Mouse (Mus musculus): ENCODE data around the gene Tescl.

Gene Tescl

DNA sequence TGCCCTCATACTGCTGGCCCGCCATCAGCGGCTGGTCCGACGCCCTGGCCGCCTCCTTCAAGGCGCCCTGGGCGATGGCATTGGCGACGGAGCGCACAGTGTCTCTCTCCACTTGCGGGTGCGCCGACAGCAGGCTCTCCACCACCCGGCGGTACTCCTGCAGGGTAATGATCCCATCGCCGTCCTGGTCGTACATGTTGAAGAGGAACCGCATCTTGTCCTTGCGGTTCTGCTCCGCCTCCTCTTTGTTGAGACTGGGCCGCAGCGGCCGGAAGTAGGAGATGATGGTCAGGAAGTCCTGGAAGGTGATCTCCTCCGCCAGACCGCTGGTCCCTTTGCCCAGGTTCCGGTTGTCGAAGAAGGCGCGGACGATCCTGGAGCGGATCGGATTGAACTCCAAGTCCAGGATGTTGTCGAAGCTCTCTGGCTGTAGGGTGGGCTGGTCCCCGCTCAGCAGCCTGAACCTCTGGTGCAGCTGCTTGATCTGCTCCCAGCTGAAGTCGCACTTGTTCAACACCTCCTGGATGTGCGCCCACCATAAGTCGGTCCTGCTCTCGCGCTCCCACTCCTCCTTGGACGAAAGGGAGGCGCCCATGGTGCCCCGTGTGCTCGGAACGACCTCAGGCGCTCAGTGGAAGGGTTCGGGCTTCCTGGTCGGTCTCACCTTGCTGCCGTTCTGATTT, at the start of gene Tescl:
Gene Tescl (minus strand): TSS at position 633 of the 683 bp plus-strand sequence.
- TF ChIP-seq GATA4 (IDR thresholded peaks at IDR 0.05; ENCODE audit: insufficient replicate concordance, low read length), result no peak

DNA sequence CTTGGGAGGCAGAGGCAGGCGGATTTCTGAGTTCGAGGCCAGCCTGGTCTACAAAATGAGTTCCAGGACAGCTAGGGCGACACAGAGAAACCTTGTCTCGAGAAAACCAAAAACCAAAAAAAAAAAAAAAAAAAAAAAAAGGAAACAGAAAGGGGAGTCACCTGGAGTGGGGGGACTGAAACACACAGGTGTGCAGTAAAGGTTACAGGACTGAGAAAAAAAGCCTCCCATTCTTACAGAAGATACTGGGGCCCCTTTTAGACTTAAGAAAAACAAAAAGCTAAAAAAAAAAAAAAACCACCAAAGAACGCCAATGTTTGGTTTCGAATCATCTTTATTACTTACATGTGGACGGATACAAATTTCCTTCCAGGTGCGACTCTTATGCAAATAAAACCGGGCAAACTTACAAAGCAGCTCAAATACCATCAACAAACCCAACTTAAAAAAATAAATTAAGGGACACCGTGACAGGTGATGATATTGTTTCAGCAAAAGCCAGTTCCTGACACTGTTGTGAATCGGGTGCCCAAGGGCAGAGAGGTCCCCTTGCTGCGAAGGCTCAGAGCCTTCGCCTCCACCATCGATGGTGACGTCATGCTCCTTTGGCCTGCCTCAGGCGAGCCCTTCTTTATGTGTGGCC, 49.1 kb upstream of the Tescl start:
- TF ChIP-seq GATA4 (IDR thresholded peaks at IDR 0.05; ENCODE audit: insufficient replicate concordance, low read length), result no peak

DNA sequence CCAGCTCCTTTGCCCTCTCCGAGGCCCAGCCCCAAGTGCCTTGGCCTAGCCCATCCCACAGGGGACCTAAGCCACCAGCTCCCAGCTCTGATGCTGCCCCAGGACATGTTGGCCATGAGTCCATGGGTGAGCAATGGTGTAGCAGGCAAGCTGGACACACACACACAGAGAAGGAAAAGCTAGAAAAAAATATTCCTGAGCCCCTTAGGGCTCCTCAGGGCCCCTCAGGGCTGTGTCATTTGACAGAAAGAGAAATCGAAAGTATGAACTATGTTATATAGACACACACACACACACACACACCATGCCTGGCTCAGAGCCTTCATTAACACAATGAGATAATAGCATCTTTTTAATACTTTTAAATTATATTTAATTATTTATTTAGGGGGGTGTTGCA, 46.6 kb upstream of the Tescl start:
- no peak for TF ChIP-seq GATA4 (IDR thresholded peaks at IDR 0.05; ENCODE audit: insufficient replicate concordance, low read length)

DNA sequence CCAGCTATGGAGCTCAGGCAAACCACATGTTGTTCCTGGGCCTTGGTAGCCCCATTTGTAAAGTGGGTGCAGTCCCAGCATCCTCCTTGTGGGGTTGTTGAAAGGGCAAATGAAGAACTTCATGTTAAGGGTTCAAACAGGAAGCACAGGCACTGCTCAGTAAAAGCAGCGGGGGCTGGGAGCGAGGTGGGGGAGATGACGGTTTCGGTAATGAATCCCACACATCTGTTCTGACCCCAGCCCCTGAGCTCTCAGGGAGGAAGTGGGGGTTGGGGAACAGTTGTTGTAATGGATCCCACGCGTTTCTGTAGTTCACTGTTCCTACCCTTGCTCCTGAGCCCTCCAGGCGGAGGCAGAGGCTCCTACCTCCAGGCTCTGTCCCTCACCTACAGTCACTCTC, 46.2 kb upstream of the Tescl start:
- TF ChIP-seq GATA4 (IDR thresholded peaks at IDR 0.05; ENCODE audit: insufficient replicate concordance, low read length), result no peak

DNA sequence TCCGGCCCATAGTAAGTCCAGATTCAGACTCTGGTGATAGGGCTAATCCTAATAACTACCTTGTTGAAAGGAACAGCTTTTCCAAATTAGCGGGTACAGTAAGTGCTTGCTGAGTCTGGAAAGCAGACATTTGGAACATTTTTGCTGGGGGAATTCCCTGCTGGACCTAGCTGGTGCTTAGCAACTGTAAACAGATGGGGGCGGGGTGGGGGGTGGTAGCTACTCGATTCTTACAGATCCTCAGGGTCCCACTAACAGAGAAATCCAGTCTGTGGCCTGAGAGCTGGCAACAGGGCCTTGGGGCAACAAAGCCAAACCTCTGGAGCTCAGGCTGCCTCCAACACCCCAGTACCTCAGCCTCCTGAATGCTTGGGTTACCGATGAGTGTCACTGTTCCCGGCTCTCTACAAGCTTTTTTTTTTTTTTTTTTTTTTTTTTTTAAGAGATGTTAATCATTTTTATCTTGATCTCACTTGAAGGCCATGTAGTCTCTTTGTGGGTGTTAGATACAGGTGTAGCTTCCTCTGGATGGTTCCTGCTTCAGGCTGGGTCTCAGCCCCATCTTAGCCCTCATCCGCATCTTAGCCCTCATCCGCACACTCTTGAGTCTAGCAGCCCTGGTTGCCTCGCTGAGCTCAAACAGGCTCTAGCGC, 44.4 kb upstream of the Tescl start:
- TF ChIP-seq GATA4 (IDR thresholded peaks at IDR 0.05; ENCODE audit: insufficient replicate concordance, low read length), result no peak

DNA sequence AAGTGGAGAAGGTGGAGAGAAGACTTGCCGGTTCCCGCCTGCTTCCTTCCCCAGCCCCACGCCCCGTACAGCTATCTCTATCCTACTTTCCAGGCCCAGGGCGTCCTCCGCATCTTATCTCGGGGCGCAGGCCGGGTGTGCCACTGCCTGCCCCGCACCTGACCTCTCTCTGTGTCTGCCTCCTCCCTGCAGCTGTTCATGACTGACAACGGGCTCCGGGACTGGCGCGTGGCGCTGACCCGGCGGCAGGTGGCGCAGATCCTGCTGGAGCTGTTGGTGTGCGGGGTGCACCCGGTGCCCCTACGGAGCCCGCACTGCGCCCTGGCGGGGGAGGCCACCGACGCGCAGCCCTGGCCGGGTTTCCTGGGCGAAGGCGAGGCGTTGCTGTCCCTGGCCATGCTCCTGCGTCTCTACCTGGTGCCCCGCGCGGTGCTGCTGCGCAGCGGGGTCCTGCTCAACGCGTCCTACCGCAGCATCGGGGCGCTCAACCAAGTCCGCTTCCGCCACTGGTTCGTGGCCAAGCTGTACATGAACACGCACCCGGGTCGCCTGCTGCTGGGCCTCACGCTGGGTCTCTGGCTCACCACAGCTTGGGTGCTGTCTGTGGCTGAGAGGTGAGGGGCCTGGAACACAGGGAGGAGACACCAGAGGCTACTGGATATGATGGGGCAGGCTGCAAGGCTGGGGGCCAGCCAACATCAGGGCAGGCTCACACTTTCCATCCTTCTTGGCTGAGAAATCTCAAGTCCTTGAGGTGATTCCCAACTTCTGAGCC, 43.5 kb upstream of the Tescl start:
- no peak; the same call in 1 of the 2 replicates for TF ChIP-seq GATA4 (IDR thresholded peaks at IDR 0.05; ENCODE audit: insufficient replicate concordance, low read length)

DNA sequence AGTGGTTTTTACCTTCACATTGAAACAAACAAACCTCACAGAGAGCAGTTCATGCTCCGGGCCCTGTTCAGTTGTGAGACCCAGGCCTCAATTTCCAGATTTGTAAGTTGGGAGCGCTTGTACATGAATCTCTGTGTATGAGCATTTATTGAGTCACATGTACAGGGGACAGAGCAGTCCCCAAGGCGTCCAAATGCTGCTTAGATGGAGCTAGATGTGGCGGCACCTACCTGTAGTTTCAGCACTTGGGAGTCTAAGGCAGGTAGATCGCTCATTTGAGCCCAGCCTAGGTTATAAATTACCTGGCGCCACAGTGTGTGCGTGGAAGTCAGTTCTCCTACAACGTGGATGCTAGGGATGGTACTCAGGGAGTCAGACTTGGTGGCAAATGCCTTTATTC, 42.7 kb upstream of the Tescl start:
- no peak for TF ChIP-seq GATA4 (IDR thresholded peaks at IDR 0.05; ENCODE audit: insufficient replicate concordance, low read length)

DNA sequence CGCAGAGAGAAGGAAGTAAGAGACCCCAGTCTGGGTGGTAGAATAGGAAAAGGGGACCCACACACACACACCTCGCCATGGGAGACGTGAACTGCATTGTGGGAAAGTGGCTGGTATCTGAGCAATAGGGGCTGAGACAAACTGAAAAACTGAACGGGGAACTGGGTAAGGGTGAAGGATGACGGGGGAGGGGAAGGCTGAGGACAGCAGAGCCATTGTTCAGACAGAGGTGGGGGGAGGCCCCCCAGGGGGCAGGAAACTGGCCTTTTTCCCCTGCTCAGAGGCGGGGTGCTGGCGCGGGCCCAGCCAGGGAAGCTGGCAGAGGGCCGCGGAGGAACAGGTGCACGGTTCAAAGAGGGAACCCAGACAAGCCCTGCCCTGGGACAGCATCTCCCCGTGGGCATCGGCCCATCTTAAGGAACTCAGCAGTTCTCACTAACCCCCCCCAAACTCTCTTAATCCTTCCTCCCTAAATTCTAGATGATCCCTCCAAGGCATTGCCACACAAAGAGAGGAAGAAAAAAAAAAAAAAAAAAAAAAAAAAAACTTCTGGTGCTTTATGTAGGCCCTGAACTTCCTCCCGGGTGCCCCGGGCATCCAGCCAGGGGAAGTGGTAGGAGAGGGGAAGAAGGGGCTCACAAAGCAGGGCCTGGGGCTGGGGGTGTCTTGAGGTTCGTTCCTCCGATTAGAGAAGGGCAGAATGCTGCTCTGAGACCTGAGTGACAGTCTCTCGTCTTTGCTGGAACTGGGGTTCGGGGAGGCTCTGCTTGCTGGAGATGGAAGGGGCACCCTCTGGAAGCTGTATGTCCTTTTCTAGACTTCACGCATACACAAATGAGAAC, 40.0 kb upstream of the Tescl start:
- TF ChIP-seq GATA4 (IDR thresholded peaks at IDR 0.05; ENCODE audit: insufficient replicate concordance, low read length), result no peak

DNA sequence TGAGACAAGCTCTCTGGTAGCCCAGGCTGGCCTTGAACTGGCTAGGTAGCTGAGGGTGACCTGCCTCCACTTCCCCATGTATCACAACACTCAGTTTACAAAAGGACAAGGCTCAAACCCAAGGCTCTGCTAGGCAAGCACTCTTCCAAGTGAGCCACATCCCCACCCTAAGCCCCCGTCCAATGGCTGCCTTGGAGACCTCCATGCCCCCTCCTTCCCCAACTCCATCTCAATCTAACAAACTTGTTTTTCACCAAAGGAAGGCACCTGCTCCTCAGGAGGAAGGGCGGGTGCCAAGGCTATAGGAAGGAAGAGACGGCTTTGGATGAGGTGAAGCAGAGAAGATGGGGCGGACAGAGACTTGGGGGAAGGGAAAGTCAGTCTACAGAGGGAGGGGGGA, 39.0 kb upstream of the Tescl start:
- TF ChIP-seq GATA4 (IDR thresholded peaks at IDR 0.05; ENCODE audit: insufficient replicate concordance, low read length), result no peak

DNA sequence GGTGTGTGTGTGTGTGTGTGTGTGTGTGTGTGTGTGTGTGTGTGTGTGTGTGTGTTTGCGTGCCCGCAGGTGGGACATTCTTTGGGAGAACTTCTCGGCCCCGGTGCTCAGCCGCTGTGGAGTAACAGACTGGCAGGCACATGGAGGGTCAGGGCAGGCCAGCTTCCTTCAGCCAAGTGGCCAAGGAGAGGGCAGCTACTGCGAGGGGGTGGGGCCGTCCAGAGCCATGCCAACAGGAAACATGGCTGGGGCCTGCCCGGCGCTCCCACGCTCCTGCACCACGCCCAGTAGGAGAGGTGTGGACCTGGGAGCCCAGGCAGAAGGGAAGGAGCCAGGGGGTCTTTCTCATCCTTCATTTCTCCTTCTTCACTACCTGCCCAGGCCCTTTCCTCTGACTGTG, 38.6 kb upstream of the Tescl start:
- no peak for TF ChIP-seq GATA4 (IDR thresholded peaks at IDR 0.05; ENCODE audit: insufficient replicate concordance, low read length)

DNA sequence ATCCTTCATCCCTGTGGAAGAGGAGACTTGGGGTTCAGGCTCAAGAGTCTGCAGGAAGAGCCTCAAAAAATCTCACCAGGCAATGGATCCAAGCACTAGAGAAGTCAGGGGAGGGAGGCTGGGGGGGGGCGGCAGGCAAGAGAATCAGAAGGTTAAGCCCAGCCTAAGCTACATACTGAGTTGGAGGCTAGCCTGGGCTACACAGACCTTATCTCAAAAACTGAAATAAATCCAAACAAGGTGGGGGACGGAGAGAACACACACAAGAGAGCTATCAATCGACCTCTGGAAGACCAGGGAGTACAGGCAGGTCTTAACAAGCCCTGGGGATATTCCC, 38.0 kb upstream of the Tescl start:
- no peak for TF ChIP-seq GATA4 (IDR thresholded peaks at IDR 0.05; ENCODE audit: insufficient replicate concordance, low read length)

DNA sequence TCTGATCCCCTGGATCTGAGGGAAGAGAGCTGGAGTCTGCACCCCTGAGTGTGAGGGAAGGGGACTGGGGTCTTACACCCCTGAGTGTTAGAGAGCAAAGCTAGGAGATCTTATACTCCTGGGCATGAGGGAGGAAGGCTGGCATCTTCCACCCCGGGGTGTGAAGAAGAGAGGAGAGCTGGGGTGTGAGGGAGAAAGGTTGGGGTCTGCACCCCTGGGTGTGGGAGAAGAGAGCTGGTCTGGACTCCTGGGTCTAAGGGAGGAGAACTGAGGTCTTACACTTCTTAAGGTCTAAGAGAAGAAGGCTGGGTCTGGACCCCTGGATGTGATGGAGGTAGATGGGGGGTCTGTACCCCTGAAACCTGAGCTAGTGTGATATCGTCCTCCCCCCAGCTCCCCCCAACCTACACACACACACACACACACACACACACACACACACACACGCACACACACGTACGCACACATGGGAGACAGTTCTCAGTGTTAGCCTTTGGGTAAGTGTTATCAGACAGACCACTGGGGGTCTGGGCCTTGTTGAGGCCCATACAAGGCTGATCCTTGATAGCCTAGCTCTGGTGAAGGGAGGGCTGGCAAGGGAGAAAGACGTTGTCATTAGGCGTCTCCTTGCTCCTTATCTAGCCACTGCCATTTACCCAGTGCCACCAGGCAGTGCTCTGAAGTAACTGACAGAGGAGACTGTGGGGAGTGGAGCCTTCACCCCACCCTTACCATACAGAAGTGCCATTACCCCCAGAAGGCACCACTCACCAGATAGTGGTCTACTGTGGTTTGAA, 37.5 kb upstream of the Tescl start:
- no peak for TF ChIP-seq GATA4 (IDR thresholded peaks at IDR 0.05; ENCODE audit: insufficient replicate concordance, low read length)

DNA sequence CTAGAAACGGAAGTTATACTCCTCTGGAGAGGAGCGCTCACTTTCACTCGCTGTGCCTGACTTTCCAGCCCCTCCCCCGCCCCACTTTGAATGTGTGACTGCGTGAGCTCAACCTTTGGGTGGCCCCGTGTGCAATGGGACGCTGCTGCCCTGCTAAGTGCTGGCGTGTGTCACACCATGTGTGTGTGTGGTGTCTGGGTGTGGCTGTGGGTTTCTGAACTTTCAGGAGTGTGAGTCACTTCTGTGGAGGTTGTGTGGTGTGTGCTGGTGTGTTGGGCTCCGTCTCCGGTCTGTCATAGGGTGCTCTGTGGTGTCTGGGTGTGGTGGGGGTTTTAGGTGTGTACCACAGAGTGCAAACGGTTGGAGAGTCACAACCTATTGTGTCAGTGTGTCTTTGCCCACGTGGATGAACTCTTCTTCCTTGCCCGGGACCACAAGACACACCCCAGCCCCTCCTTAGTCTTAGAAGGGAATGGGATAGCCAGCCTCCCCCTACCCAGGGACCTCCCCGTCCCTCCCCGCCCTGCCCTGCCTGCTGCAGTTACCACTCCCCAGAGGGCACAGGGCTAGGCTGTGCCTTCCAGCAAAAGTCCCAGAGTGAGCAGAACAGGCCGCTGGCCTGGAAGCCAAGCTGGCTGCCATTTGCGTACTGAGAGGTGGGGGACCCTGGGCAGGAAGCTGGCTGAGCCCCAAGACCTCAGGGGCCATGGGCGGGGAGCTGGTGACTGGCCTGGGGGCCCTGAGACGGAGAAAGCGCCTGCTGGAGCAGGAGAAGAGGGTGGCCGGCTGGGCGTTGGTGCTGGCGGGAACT, 36.2 kb upstream of the Tescl start, which contains the start of gene Kcnn4:
Gene Kcnn4 (plus strand): TSS at position 533 of the 811 bp plus-strand sequence.
- TF ChIP-seq GATA4 (IDR thresholded peaks at IDR 0.05; ENCODE audit: insufficient replicate concordance, low read length), result no peak

All from liver, adult (tissue).